Mouse (Mus musculus) sigmoid colon, adult 10 weeks (tissue): ENCODE measurements around the gene Gm7579. TPM values are rescaled to one million over a fixed set of nuclear protein-coding genes. Genes with fewer than 3 reads are reported as not detected.

ENCODE experiments used
- polyA plus RNA-seq: library from polyadenylated mRNA; stranded (reverse); fragments of 350-450 nt; fragmentation: Illumina TruSeq; extraction: RNeasy Lipid Tissue Mini Kit (QIAGEN cat#74804); gene quantifications from one replicate; pipeline ENCODE4 v1.2.3, GENCODE M21; 2014; ENCODE audit warnings: low read depth, low replicate concordance

The Gm7579 gene
- not detected for polyA plus RNA-seq

DNA sequence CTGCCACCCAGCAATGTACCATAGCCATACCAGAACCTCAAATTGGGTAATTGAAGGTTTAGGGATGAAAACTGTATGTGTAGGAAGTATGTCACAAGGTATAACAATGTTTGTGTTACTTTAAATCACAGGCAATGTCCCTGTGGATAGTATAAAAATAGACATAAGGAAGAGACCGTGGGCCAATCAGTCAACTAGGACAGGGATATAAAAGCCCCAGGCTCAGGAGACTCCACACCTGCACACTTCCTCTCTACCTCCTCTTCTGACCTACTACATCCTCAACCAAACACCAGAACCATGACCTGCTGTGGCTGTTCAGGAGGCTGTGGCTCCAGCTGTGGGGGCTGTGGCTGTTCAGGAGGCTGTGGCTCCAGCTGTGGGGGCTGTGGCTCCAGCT is at the start of gene Gm7579:
Gm7579 (plus strand) TSS at position 301 of the 400 bp plus-strand sequence.

GRCm38 (mm10) chr7:142165639-142166038 is 46.0 kb upstream of the Gm7579 start, which contains the start of gene Gm4553:
Gene Gm4553, minus strand, starts transcription at chr7:142165739.

DNA sequence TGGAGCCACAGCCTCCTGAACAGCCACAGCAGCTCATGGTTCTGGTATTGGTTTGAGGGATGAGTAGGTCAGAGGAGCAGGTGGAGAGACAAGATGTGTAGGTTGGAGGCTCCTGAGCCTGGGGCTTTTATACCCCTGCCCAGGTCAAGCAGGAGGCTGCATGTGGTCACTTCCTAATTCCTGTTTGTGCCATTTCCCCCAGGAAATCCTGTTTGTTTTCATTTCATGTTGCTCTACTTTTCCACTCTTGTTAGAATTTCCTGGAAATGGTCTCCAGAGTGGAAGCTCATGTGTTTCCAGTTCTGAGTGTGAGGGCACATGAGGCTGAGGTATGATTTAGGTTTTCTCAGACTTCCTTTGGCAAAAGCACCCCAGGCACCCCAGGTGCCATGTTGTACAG is 35.8 kb upstream of the Gm7579 start, which contains the start of gene Krtap5-2:
Krtap5-2 (minus strand) TSS at position 101 of the 400 bp plus-strand sequence.

GRCm38 (mm10) chr7:142190289-142190688 is 21.4 kb upstream of the Gm7579 start, which contains the start of gene Gm10153:
Gene Gm10153, minus strand, starts transcription at chr7:142190389.

GRCm38 (mm10) chr7:142201064-142201463 is 10.6 kb upstream of the Gm7579 start, which contains the start of gene Krtap5-3:
Gene Krtap5-3, plus strand, starts transcription at chr7:142201364.

DNA sequence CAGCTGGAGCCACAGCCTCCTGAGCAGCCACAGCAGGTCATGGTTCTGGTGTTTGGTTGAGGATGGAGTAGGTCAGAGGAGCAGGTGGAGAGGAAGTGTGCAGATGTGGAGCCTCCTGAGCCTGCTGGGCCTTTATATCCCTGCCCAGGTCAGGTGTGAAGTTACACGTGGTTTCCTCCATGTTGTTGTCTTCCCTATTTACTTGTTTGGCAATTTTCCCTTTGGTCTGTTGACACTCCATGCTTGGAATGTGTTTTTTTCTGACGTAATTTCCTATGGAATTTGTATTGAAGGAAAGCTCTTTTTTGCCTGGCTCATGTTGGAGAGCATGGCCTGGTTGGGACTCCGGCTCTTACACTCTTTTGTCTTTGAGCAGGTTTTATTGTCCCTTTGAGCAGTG is 18.2 kb downstream of the Gm7579 start, which contains the start of gene Krtap5-5:
Krtap5-5 (minus strand) TSS at position 101 of the 400 bp plus-strand sequence.

DNA sequence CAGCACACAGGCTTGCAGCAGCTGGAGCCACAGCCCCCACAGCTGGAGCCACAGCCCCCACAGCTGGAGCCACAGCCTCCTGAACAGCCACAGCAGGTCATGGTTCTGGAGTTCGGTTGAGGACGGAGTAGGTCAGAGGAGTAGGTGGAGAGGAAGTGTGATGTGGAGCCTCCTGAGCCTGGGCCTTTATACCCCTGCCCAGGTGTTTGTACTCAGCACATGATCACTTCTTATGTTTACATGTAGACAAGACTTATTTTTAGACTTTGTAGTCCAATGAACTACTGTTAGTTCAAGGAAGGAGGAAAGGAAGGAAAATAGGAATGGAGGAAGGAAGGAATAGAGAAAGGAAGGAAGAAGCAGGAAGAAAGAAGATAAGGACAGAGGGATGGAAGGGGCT is 29.3 kb downstream of the Gm7579 start, which contains the start of gene Gm40460:
Gm40460 (minus strand) TSS at position 101 of the 400 bp plus-strand sequence.

GRCm38 (mm10) chr7:142258254-142258653 is 46.6 kb downstream of the Gm7579 start, which contains the start of gene Gm2431:
Gene Gm2431, minus strand, starts transcription at chr7:142258354.

Other genes starting within 250 kb of the Gm7579 start
- 20.4 TPM for gene Mob2, start 150.8 kb upstream of the Gm7579 start, polyA plus RNA-seq
- gene Dusp8, start 116.0 kb upstream of the Gm7579 start, polyA plus RNA-seq = 0.79 TPM
- not detected for gene Gm45618, start 91.1 kb upstream of the Gm7579 start, polyA plus RNA-seq
- gene Gm39115, start 75.8 kb upstream of the Gm7579 start, polyA plus RNA-seq = not detected
- not detected for gene Gm45337, start 67.3 kb upstream of the Gm7579 start, polyA plus RNA-seq
- gene Gm29735, start 54.7 kb upstream of the Gm7579 start, polyA plus RNA-seq = not detected
- not detected for gene Gm4553, start 46.1 kb upstream of the Gm7579 start, polyA plus RNA-seq
- not detected for gene Krtap5-2, start 35.9 kb upstream of the Gm7579 start, polyA plus RNA-seq
- gene Gm10153, start 21.5 kb upstream of the Gm7579 start, polyA plus RNA-seq = not detected
- not detected for gene Krtap5-3, start 10.5 kb upstream of the Gm7579 start, polyA plus RNA-seq
- not detected for gene Krtap5-5, start 18.1 kb downstream of the Gm7579 start, polyA plus RNA-seq
- not detected for gene Gm40460, start 29.2 kb downstream of the Gm7579 start, polyA plus RNA-seq
- gene Gm2431, start 46.5 kb downstream of the Gm7579 start, polyA plus RNA-seq = not detected
- not detected for gene Gm4559, start 62.5 kb downstream of the Gm7579 start, polyA plus RNA-seq
- gene Krtap5-1, start 85.3 kb downstream of the Gm7579 start, polyA plus RNA-seq = not detected
- gene Krtap5-4, start 91.7 kb downstream of the Gm7579 start, polyA plus RNA-seq = not detected
- not detected for gene Ifitm10, start 161.9 kb downstream of the Gm7579 start, polyA plus RNA-seq
- gene Gm49369, start 170.8 kb downstream of the Gm7579 start, polyA plus RNA-seq = 13.1 TPM
- 14.8 TPM for gene Ctsd, start 176.2 kb downstream of the Gm7579 start, polyA plus RNA-seq
- gene Syt8, start 223.0 kb downstream of the Gm7579 start, polyA plus RNA-seq = not detected
- not detected for gene Tnni2, start 229.9 kb downstream of the Gm7579 start, polyA plus RNA-seq
- gene Lsp1, start 248.9 kb downstream of the Gm7579 start, polyA plus RNA-seq = 13.8 TPM